Mouse (Mus musculus) spleen, adult 2 months (tissue): Measurements from ENCODE around the gene Mpnd. TPM values are rescaled to one million over a fixed set of nuclear protein-coding genes. Genes with fewer than 3 reads are reported as not detected.

Experiments
- DNase-seq, 2 experiments: peaks; one replicate each; pipeline versions ENCODE4 v3.0.0 to v3.0.0-alpha.2; 2012 to 2021; ENCODE audit warnings: low spot score in 2 of 2, low read depth in 1 of 2
- H3K27ac ChIP-seq: fragments of 200-500 bp; 2 replicates; pipeline ENCODE4 v1.5.1; 2012; ENCODE audit warnings: low read length, inconsistent platforms; ENCODE audit not compliant: insufficient read depth
- H3K27me3 ChIP-seq: fragments of 200-500 bp; 2 replicates; pipeline ENCODE4 v1.6.1; 2012; ENCODE audit warnings: mild to moderate bottlenecking, moderate library complexity, low read length, inconsistent platforms; ENCODE audit not compliant: control insufficient read depth, insufficient read depth
- H3K36me3 ChIP-seq: fragments of 200-500 bp; 2 replicates; pipeline ENCODE4 v1.6.1; 2012; ENCODE audit warnings: mild to moderate bottlenecking, low read length, inconsistent platforms; ENCODE audit not compliant: control insufficient read depth, insufficient read depth
- H3K4me1 ChIP-seq: fragments of 200-500 bp; 2 replicates; pipeline ENCODE4 v1.6.1; 2011; ENCODE audit warnings: inconsistent platforms; ENCODE audit not compliant: control insufficient read depth, insufficient read depth, insufficient read length
- H3K4me3 ChIP-seq: fragments of 200-500 bp; 2 replicates; pipeline ENCODE4 v1.5.1; 2011; ENCODE audit warnings: mild to moderate bottlenecking, inconsistent platforms; ENCODE audit not compliant: insufficient read depth, insufficient read length; ENCODE audit errors: extremely low read depth
- CTCF ChIP-seq: fragments of 200-500 bp; IDR thresholded peaks from 2 replicates; pipeline ENCODE4 v1.5.1; 2011; ENCODE audit warnings: mild to moderate bottlenecking, inconsistent platforms; ENCODE audit not compliant: insufficient read depth, insufficient read length, insufficient replicate concordance; ENCODE audit errors: extremely low read depth
- POLR2A ChIP-seq: fragments of 200-500 bp; IDR thresholded peaks from 2 replicates; pipeline ENCODE4 v1.6.1; 2011; ENCODE audit warnings: low read depth, low read length, inconsistent platforms
- WGBS: fragments of 180-500 bp; shearing (Covaris S2); methylation state at CpG from one replicate; pipeline ENCODE4 v1.1.7; 2018; 5-methylcytosine and 5-hydroxymethylcytosine counted together
- polyA plus RNA-seq: library from polyadenylated mRNA; depleted of rRNA; stranded (reverse); fragments of >200 nt; gene quantifications from 2 replicates; pipeline ENCODE4 v1.2.3, GENCODE M21; 2012; rRNA removed

Gene Mpnd
- polyA plus RNA-seq, result 76.7 and 135 TPM in 2 replicates

GRCm38 (mm10) chr17:56005415-56006061 is at the start of gene Mpnd, which contains the start of gene Stap2:
Gene Mpnd, plus strand, starts transcription at chr17:56005711.
Gene Stap2, minus strand, starts transcription at chr17:56005584.
- no peaks in the 10 kb centered on the region for H3K36me3 ChIP-seq
- no peaks in the 10 kb centered on the region for H3K27me3 ChIP-seq
- 50% methylated on average over 12 of the region's 13 CpGs for WGBS
- peak in 1 of 2 experiments; percentile 69 for DNase-seq
- no peak within 1 kb of the TSS for H3K27ac ChIP-seq
- TF ChIP-seq CTCF, result no peak
- no peak for TF ChIP-seq POLR2A
- H3K4me3 ChIP-seq, result peak within 1 kb of the TSS; percentile 2; the same call in 1 of the 2 replicates
- H3K4me1 ChIP-seq, result peaks cover 9% of the 10 kb centered on the region; the same call in 1 of the 2 replicates

- Histone ChIP-seq H3K4me1 (peaks cover 7% of the 10 kb centered on the region; the same call in 1 of the 2 replicates), H3K36me3 (0 out of 2 replicates have a peak, but pooled peaks cover 1% of the 10 kb centered on the region), H3K27ac (no peak overlapping the region), H3K4me3 (no peak overlapping the region), H3K27me3 (no peaks in the 10 kb centered on the region)
- 89% methylated on average over 26 of the region's 26 CpGs for WGBS
- TF ChIP-seq CTCF, result no peak
- no peak for TF ChIP-seq POLR2A
- no peak for DNase-seq
These were observed 49.4 kb upstream of the Mpnd start for GRCm38 (mm10) chr17:55956129-55956528.

- no peak for DNase-seq
- 87% methylated on average over 6 of the region's 6 CpGs for WGBS
- 0 out of 2 replicates have a peak, but pooled peaks cover 1% of the 10 kb centered on the region for H3K36me3 ChIP-seq
- H3K27ac ChIP-seq, result no peak overlapping the region
- H3K4me1 ChIP-seq, result peaks cover 7% of the 10 kb centered on the region; the same call in 1 of the 2 replicates
- no peak for TF ChIP-seq POLR2A
- TF ChIP-seq CTCF, result no peak
- H3K27me3 ChIP-seq, result no peaks in the 10 kb centered on the region
- H3K4me3 ChIP-seq, result no peak overlapping the region
These were observed 48.9 kb upstream of the Mpnd start for GRCm38 (mm10) chr17:55956591-55956990.

GRCm38 (mm10) chr17:55957168-55957567 is 48.3 kb upstream of the Mpnd start:
- DNase-seq, result peak in 1 of 2 experiments; percentile 67
- Histone ChIP-seq H3K36me3 (peaks cover 3% of the 10 kb centered on the region; the same call in 1 of the 2 replicates), H3K4me3 (no peak overlapping the region), H3K27me3 (no peaks in the 10 kb centered on the region), H3K4me1 (peaks cover 7% of the 10 kb centered on the region; the same call in 1 of the 2 replicates), H3K27ac (no peak overlapping the region)
- TF ChIP-seq POLR2A, result no peak
- TF ChIP-seq CTCF, result peak; percentile 87
- 32% methylated on average over 9 of the region's 9 CpGs for WGBS

GRCm38 (mm10) chr17:55957726-55958583 is 47.6 kb upstream of the Mpnd start:
- peak overlapping the region; percentile 95; the same call in 1 of the 2 replicates for H3K4me3 ChIP-seq
- peak overlapping the region; percentile 95 for H3K27ac ChIP-seq
- H3K27me3 ChIP-seq, result no peaks in the 10 kb centered on the region
- no peak for TF ChIP-seq POLR2A
- TF ChIP-seq CTCF, result no peak
- DNase-seq, result no peak
- H3K4me1 ChIP-seq, result peaks cover 7% of the 10 kb centered on the region; the same call in 1 of the 2 replicates
- peaks cover 3% of the 10 kb centered on the region; the same call in 1 of the 2 replicates for H3K36me3 ChIP-seq
- WGBS, result 82% methylated on average over 13 of the region's 13 CpGs

- H3K27ac ChIP-seq, result peak overlapping the region; percentile 95
- WGBS, result 46% methylated on average over 2 of the region's 2 CpGs
- peak overlapping the region; percentile 95; the same call in 1 of the 2 replicates for H3K4me3 ChIP-seq
- DNase-seq, result no peak
- H3K4me1 ChIP-seq, result peaks cover 7% of the 10 kb centered on the region; the same call in 1 of the 2 replicates
- no peaks in the 10 kb centered on the region for H3K27me3 ChIP-seq
- peaks cover 4% of the 10 kb centered on the region; the same call in 1 of the 2 replicates for H3K36me3 ChIP-seq
- TF ChIP-seq POLR2A (no peak), CTCF (no peak)
These were observed 47.0 kb upstream of the Mpnd start for GRCm38 (mm10) chr17:55958584-55958886.
